Mouse (Mus musculus) midbrain, postnatal 0 days (tissue): ENCODE measurements around the gene Banp. TPM values are rescaled to one million over a fixed set of nuclear protein-coding genes. Genes with fewer than 3 reads are reported as not detected.

Source experiments
- ATAC-seq: fragments of 200-750 bp; cut with Nextera tagmentation; 2 replicates; pipeline ENCODE4 v1.8.0; 2017; ENCODE audit warnings: moderate number of reproducible peaks, mild to moderate bottlenecking, moderate TSS enrichment, moderate library complexity; ENCODE audit not compliant: low FRiP score
- DNase-seq: peaks from one replicate; pipeline ENCODE4 v3.0.0-alpha.2; 2015; ENCODE audit warnings: low spot score
- H3K27ac ChIP-seq: fragments of 300-500 bp; sonication (generic); 2 replicates; pipeline ENCODE4 v1.5.1; 2014; ENCODE audit warnings: low read depth, mild to moderate bottlenecking, low read length, mixed read lengths
- H3K27me3 ChIP-seq: fragments of 300-500 bp; sonication (generic); 2 replicates; pipeline ENCODE4 v1.6.1; 2014; ENCODE audit warnings: low read length, control low read depth, mixed read lengths; ENCODE audit not compliant: insufficient read depth
- H3K36me3 ChIP-seq: fragments of 300-500 bp; sonication (generic); 2 replicates; pipeline ENCODE4 v1.6.1; 2014; ENCODE audit warnings: low read length, control low read depth, mixed read lengths; ENCODE audit not compliant: insufficient read depth
- H3K4me1 ChIP-seq: fragments of 300-500 bp; sonication (generic); 2 replicates; pipeline ENCODE4 v1.6.1; 2014; ENCODE audit warnings: mild to moderate bottlenecking, control low read depth, antibody characterized with exemption, low read length, mixed read lengths; ENCODE audit not compliant: insufficient read depth
- H3K4me2 ChIP-seq: fragments of 300-500 bp; sonication (generic); 2 replicates; pipeline ENCODE4 v1.6.1; 2014; ENCODE audit warnings: low read depth, mild to moderate bottlenecking, low read length, mixed read lengths; ENCODE audit not compliant: poor library complexity, severe bottlenecking
- H3K4me3 ChIP-seq: fragments of 300-500 bp; sonication (generic); 2 replicates; pipeline ENCODE4 v1.5.1; 2014; ENCODE audit warnings: low read depth, mild to moderate bottlenecking, low read length, moderate library complexity
- H3K9ac ChIP-seq: fragments of 300-500 bp; sonication (generic); replicated peaks from 2 replicates; pipeline ENCODE4 v1.6.1; 2014; ENCODE audit warnings: mild to moderate bottlenecking, low read length, moderate library complexity, mixed read lengths; ENCODE audit not compliant: poor library complexity, severe bottlenecking
- H3K9me3 ChIP-seq: fragments of 300-500 bp; sonication (generic); 2 replicates; pipeline ENCODE4 v1.6.1; 2016; ENCODE audit warnings: low read length, control low read depth
- CTCF ChIP-seq: IDR thresholded peaks from 2 replicates; pipeline ENCODE4 v1.5.1; 2016; ENCODE audit warnings: antibody characterized with exemption, mild to moderate bottlenecking
- WGBS: fragments of 180-500 bp; shearing (Covaris S2); extraction: QIAGEN DNeasy Blood & Tissue Kit; methylation state at CpG from one replicate; pipeline ENCODE4 v1.1.7; 2014; 5-methylcytosine and 5-hydroxymethylcytosine counted together
- polyA plus RNA-seq: library from polyadenylated mRNA; unstranded; fragments of >200 nt; fragmentation: Nextera tagmentation; extraction: Ambion mirVana; gene quantifications from 2 replicates; pipeline ENCODE4 v1.2.1, GENCODE M21; 2015
- total RNA-seq: library from RNA; depleted of rRNA; stranded (reverse); fragments of >200 nt; gene quantifications from 2 replicates; pipeline ENCODE4 v1.2.3, GENCODE M21; 2014

Gene Banp
- total and polyA plus RNA-seq, 2 experiments from 2014 or later = 24.8 to 51.6 TPM

- H3K4me3 ChIP-seq = no peak overlapping the region
- no peaks in the 10 kb centered on the region for H3K9me3 ChIP-seq
- H3K4me1 ChIP-seq = peaks cover 1% of the 10 kb centered on the region; the same call in 1 of the 2 replicates
- no peak for DNase-seq
- no peak for ATAC-seq
- peaks cover 21% of the 10 kb centered on the region for H3K36me3 ChIP-seq
- TF ChIP-seq CTCF = no peak
- no peak overlapping the region for H3K4me2 ChIP-seq
- H3K27ac ChIP-seq = no peak overlapping the region
- 93% methylated on average over 9 of the region's 9 CpGs for WGBS
- no peak overlapping the region for H3K9ac ChIP-seq
- H3K27me3 ChIP-seq = no peaks in the 10 kb centered on the region
Observed at GRCm38 (mm10) chr8:122025546-122025945, 76.0 kb downstream of the Banp start.

DNA sequence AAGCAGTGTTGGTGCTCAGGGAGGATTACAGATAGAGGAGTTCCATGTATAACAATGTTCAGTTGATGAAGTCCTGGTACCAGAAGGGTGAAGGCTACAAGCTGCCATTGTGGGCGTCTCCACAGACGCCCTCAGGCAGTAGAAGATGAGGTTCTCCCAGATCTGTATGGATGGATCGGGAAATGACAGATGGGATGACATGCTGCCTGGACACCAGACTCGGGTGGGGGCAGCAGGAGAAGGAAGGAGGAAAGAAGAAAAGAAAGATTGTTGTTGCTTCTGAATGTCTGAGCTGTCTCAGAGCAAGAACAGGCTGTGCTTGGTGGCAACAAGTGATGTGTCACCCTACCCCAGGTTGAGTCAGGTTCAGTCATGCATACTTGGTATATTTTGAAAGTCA, 78.6 kb downstream of the Banp start:
- peaks cover 9% of the 10 kb centered on the region; the same call in 1 of the 2 replicates for H3K4me1 ChIP-seq
- no peak for DNase-seq
- no peaks in the 10 kb centered on the region for H3K9me3 ChIP-seq
- H3K27ac ChIP-seq = no peak overlapping the region
- ATAC-seq = no peak
- no peaks in the 10 kb centered on the region for H3K27me3 ChIP-seq
- no peak overlapping the region for H3K9ac ChIP-seq
- H3K4me2 ChIP-seq = no peak overlapping the region
- peaks cover 16% of the 10 kb centered on the region for H3K36me3 ChIP-seq
- WGBS = 86% methylated on average over 4 of the region's 4 CpGs
- TF ChIP-seq CTCF = no peak
- no peak overlapping the region for H3K4me3 ChIP-seq

- no peak for TF ChIP-seq CTCF
- Histone ChIP-seq H3K4me2 (no peak overlapping the region), H3K36me3 (peaks cover 4% of the 10 kb centered on the region), H3K9me3 (no peaks in the 10 kb centered on the region), H3K27ac (no peak overlapping the region), H3K4me3 (no peak overlapping the region), H3K4me1 (peaks cover 9% of the 10 kb centered on the region; the same call in 1 of the 2 replicates), H3K9ac (0 out of 2 replicates have a peak overlapping the region, but pooled peaks have one; percentile 1), H3K27me3 (no peaks in the 10 kb centered on the region)
- DNase-seq = peak; percentile 82
- 14% methylated on average over 7 of the region's 7 CpGs for WGBS
- no peak for ATAC-seq
Observed at GRCm38 (mm10) chr8:122030965-122031364, 81.4 kb downstream of the Banp start.

DNA sequence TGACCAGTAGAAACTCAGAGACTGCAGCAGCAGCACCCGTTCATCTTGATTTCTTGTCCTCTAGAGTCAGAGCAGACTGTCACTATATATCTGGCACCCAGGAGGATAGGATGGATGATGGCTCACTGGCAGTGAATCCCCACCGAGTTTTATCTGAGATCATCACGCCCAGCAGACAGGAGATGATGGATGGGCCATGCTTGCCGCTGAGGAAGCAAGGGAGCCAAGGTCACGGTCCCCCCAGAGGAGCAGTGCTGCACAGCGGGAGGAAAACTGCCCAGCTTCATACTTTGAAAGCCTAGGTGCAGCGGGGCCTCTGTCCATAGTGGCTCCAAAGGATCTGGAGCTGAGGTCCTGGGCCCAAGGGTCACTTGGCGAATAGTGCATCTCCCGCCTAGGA, 83.2 kb downstream of the Banp start:
- DNase-seq = no peak
- Histone ChIP-seq H3K36me3 (no peaks in the 10 kb centered on the region), H3K27me3 (no peaks in the 10 kb centered on the region), H3K4me3 (no peak overlapping the region), H3K27ac (no peak overlapping the region), H3K9ac (no peak overlapping the region), H3K4me2 (no peak overlapping the region), H3K9me3 (no peaks in the 10 kb centered on the region), H3K4me1 (peaks cover 9% of the 10 kb centered on the region; the same call in 1 of the 2 replicates)
- ATAC-seq = no peak
- 73% methylated on average over 9 of the region's 9 CpGs for WGBS
- TF ChIP-seq CTCF = no peak

DNA sequence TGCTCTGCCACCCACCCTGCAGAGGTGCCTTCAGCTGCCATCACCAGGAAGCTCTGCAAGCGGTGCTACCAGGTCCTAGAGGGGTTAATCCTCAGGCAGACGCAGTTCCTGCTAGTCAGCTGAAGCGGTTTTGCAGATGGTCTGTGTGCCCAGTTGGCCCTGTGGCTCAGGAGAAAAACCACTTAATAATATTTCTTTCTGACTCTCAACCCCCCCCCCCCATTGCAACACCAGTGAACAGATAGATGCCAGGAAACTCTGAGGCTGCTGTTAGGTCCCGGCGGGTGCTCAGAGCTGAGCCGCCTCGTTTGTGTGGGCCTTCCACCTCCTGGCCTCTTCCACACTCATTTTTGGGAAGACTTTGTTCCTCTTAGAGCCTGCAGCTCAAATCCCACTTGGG, 86.0 kb downstream of the Banp start:
- H3K27ac ChIP-seq = no peak overlapping the region

DNA sequence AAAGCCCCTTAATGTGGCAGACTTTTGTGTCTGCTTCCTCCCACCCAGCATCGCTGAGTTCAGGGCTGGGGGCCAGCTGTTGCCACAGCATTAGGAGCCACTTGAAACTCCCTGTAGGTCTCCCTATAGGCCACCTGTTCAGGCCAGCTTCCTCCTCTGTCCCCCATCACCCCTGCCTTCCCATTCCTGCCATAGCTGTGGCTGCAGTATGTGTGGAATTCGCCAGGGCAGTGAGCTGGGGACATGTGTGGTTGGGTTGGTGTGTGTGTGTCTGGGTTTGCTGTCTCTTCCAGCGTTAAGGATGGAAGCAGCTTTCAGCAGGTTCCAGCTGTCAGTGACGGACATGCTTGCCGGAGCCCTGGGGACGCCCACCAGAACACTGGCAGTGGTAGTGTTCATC, 86.8 kb downstream of the Banp start:
- Histone ChIP-seq H3K9ac (no peak overlapping the region), H3K27me3 (no peaks in the 10 kb centered on the region), H3K4me3 (no peak overlapping the region), H3K9me3 (no peaks in the 10 kb centered on the region), H3K36me3 (no peaks in the 10 kb centered on the region), H3K27ac (no peak overlapping the region), H3K4me2 (no peak overlapping the region), H3K4me1 (peaks cover 4% of the 10 kb centered on the region; the same call in 1 of the 2 replicates)
- 79% methylated on average over 6 of the region's 6 CpGs for WGBS
- no peak for TF ChIP-seq CTCF
- ATAC-seq = no peak
- no peak for DNase-seq

More for the DNA sequence above, 86.0 kb downstream of the Banp start:
- Histone ChIP-seq H3K4me2 (no peak overlapping the region), H3K4me1 (peaks cover 8% of the 10 kb centered on the region; the same call in 1 of the 2 replicates), H3K4me3 (no peak overlapping the region), H3K9me3 (no peaks in the 10 kb centered on the region), H3K27me3 (no peaks in the 10 kb centered on the region), H3K36me3 (no peaks in the 10 kb centered on the region), H3K9ac (no peak overlapping the region)
- TF ChIP-seq CTCF = no peak
- WGBS = 73% methylated on average over 7 of the region's 7 CpGs
- no peak for DNase-seq
- ATAC-seq = no peak
